Mouse (Mus musculus) neural tube, embryonic 12.5 days (tissue): ENCODE measurements at regions not wholly inside any gene's neighbourhood (a gene's known extent, or its start where the extent isn't known, plus 50 kb on each side); places are given as distances from the start of the nearest gene placed in this dataset.
"Not testable (repeated sequence)": the region's sequence is repeated elsewhere in the genome, so short reads cannot be mapped to it uniquely, and the experiment has no call there.

Experiments used
- ATAC-seq: fragments of 200-750 bp; cut with Nextera tagmentation; 2 replicates; pipeline ENCODE4 v1.8.0; 2017; ENCODE audit warnings: low read depth, mild to moderate bottlenecking, moderate TSS enrichment, moderate library complexity; ENCODE audit not compliant: low FRiP score
- H3K27ac ChIP-seq: fragments of 300-500 bp; sonication (generic); 2 replicates; pipeline ENCODE4 v1.5.1; 2016
- H3K27me3 ChIP-seq: fragments of 300-500 bp; sonication (generic); replicated peaks from 2 replicates; pipeline ENCODE4 v1.6.1; 2016; ENCODE audit warnings: mild to moderate bottlenecking
- H3K36me3 ChIP-seq: fragments of 300-500 bp; sonication (generic); 2 replicates; pipeline ENCODE4 v1.6.1; 2016; ENCODE audit warnings: mild to moderate bottlenecking
- H3K4me1 ChIP-seq: fragments of 300-500 bp; sonication (generic); 2 replicates; pipeline ENCODE4 v1.6.1; 2016
- H3K4me2 ChIP-seq: fragments of 300-500 bp; sonication (generic); replicated peaks from 2 replicates; pipeline ENCODE4 v1.6.1; 2016; ENCODE audit warnings: mild to moderate bottlenecking
- H3K4me3 ChIP-seq: fragments of 300-500 bp; sonication (generic); 2 replicates; pipeline ENCODE4 v1.5.1; 2016
- H3K9ac ChIP-seq: fragments of 300-500 bp; sonication (generic); 2 replicates; pipeline ENCODE4 v1.6.1; 2016; ENCODE audit warnings: mild to moderate bottlenecking
- H3K9me3 ChIP-seq: fragments of 300-500 bp; sonication (generic); 2 replicates; pipeline ENCODE4 v1.6.1; 2016; ENCODE audit warnings: mild to moderate bottlenecking
- WGBS: fragments of 180-500 bp; shearing (Covaris S2); methylation state at CpG from one replicate; pipeline ENCODE4 v1.1.7; 2016; 5-methylcytosine and 5-hydroxymethylcytosine counted together

DNA sequence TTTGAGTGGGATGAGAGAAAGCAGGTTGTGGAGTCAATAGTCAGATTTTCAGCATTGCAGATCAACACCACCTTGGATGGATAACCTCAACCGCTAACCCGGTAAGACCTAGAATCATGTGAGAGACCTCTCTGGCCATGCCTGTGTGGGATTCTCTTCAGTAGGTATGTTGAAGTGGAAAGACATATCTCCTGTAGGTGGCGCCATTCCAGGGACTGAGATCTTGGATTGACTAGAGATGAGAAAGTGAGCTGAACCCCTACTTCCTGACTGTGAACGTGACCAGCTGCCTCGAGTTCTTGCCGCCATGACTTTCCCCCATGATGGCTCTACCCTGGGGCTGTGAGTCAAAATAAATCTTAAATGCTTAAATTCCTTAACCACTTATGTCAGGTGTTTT, 102.7 kb downstream of the Eva1a start:
- H3K4me3 ChIP-seq = no peak overlapping the region
- no peak overlapping the region for H3K4me2 ChIP-seq
- WGBS = 84% methylated on average over 6 of the region's 6 CpGs
- H3K9me3 ChIP-seq = no peaks in the 10 kb centered on the region
- H3K4me1 ChIP-seq = no peaks in the 10 kb centered on the region
- no peaks in the 10 kb centered on the region for H3K36me3 ChIP-seq
- no peaks in the 10 kb centered on the region for H3K27me3 ChIP-seq
- ATAC-seq = no peak
- no peak overlapping the region for H3K9ac ChIP-seq
- no peak overlapping the region for H3K27ac ChIP-seq

DNA sequence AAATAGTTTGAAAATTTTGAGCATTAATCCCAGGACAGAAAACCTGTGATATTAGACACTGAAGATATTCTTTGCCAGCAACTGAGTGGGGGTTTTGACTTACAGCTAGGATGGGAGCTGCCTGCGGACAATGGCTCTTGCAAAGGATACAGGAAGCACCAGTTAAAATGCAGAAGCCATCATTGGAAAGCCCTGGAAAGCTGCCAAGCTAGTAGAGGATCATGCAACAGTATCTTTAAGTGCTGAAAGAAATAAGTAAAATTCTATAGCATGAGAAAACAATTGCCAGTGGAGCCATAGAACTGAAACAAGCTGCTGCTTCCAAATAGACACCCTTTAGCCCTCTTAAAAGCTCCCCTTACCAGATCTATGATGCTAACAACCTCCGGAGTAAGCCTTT, 109.2 kb downstream of the Eva1a start:
- H3K4me2 ChIP-seq = no peak overlapping the region
- no peak for ATAC-seq
- H3K36me3 ChIP-seq = no peaks in the 10 kb centered on the region
- H3K4me1 ChIP-seq = no peaks in the 10 kb centered on the region
- H3K4me3 ChIP-seq = no peak overlapping the region
- 87% methylated on average over 2 of the region's 2 CpGs for WGBS
- H3K9me3 ChIP-seq = no peaks in the 10 kb centered on the region
- H3K9ac ChIP-seq = no peak overlapping the region
- H3K27ac ChIP-seq = no peak overlapping the region
- H3K27me3 ChIP-seq = no peaks in the 10 kb centered on the region

DNA sequence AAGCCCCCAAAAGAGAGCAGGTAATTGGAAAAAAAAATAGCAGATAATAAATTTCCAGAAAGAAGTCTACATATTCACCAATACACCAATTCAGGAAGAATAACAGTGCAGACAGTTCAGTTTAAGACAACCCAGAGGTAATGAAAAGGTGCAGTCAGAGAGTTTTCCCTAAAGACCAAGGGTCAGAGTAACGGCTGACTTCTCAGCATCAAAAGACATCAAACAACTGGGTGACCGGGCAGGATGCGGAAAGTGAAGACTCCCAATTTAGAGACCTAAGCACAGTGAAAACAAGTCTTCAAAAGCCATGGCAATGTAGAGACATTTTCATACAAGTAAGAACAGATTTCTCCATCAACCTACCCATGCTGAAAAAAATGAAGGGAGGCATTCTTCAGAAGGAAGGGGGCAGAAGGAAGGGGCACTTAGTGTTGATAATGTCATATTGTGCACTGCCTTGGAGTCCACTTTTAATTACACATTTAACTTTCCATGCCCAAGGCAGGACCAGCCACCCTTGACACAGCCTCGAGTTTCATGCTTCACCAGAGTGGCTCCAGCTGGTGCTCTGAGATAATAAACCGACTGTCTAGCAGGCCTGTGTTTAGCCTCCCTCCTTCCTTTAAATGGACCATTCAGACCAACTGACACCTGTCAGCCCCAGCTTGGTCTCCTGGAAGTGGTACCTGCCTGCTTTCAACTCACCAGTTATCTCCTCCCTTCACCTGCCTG, 129.7 kb downstream of the Eva1a start:
- H3K9ac ChIP-seq = no peak overlapping the region
- no peaks in the 10 kb centered on the region for H3K4me1 ChIP-seq
- no peak overlapping the region for H3K27ac ChIP-seq
- no peaks in the 10 kb centered on the region for H3K36me3 ChIP-seq
- no peak for ATAC-seq
- 66% methylated on average over 5 of the region's 5 CpGs for WGBS
- H3K27me3 ChIP-seq = no peaks in the 10 kb centered on the region
- H3K9me3 ChIP-seq = no peaks in the 10 kb centered on the region
- H3K4me3 ChIP-seq = no peak overlapping the region
- H3K4me2 ChIP-seq = no peak overlapping the region

DNA sequence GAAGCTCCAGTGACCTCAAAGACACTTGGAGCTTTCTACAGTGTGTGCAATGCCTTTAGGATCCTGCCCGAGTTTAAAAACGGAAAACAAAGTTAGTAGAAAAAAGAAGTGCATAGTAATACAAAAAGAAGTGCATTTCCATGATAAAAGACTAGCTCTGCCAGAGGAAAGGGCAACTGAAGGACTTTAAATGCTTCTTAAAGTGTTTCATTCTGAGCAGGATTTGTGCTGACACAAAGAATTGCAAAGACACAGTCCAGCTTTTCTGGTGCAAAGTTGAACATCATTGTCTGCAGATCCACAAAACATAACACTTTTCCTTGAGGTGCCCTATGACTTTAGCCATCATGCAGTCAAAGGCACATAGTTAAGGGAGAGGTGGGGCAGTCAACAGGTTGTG, 134.1 kb downstream of the Eva1a start:
- Histone ChIP-seq H3K27ac (no peak overlapping the region), H3K4me1 (no peaks in the 10 kb centered on the region), H3K4me3 (no peak overlapping the region), H3K9me3 (0 out of 2 replicates have a peak, but pooled peaks cover 3% of the 10 kb centered on the region), H3K9ac (no peak overlapping the region), H3K27me3 (no peaks in the 10 kb centered on the region), H3K36me3 (no peaks in the 10 kb centered on the region), H3K4me2 (no peak overlapping the region)
- ATAC-seq = no peak
- 31% methylated on average over 2 of the region's 2 CpGs for WGBS

DNA sequence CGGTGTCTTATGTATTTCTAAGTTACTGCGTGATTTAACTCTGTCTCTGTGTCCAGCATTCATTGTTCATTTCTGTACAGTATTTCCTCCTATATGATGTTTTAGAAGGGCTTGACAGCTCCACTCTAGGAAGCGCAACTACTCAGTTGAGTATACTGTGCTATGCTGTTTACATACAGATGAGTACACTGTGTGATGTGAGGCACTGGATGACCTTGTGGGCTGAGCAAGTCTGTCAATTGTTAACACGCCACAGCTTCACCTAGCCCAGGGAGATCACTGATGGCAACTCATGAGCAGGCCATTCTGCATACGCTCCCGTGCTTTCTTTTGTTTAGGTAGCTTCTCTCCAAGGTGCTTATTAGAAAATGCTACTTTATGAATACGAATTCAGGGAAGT, 159.3 kb downstream of the Eva1a start:
- H3K36me3 ChIP-seq = no peaks in the 10 kb centered on the region
- no peak overlapping the region for H3K4me2 ChIP-seq
- H3K9me3 ChIP-seq = no peaks in the 10 kb centered on the region
- WGBS = 92% methylated on average over 7 of the region's 7 CpGs
- no peak overlapping the region for H3K9ac ChIP-seq
- H3K4me3 ChIP-seq = no peak overlapping the region
- ATAC-seq = no peak
- no peaks in the 10 kb centered on the region for H3K27me3 ChIP-seq
- no peaks in the 10 kb centered on the region for H3K4me1 ChIP-seq
- H3K27ac ChIP-seq = no peak overlapping the region

DNA sequence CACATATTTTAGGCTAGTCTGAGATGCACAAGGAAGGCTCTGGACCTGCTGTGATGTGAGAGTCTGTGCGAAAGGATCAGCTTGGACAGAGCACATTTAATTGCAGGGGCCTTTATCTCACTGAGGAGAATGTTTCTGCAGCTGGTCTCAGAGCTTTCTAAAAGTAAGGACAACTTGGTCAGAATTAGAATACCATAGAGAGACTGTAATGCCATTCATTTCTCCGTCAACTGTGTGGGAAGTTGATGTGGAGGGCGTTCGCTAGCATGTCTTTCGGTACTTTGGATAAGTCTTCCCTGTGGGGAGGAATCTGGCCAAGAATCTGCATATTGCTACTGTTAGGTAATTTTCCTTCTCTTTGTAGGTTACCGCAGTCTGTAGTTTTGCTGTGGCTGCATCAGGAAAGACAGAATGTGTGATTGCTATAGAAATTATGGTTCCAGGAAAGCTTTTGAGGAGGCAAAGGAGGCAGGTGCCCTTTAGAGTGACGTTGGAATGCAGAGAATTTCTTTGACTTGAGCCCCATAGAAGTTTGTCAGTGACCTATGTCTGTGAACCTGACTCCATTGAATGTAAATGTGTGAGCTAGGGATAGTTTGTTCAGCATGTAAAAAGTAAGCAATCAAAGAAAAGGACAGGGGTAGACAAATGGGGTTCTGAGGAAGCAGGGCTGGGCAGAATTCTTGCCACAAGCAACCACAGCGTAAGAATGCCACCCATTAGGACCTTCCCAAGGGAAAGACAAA, 164.2 kb downstream of the Eva1a start:
- Histone ChIP-seq H3K27me3 (no peaks in the 10 kb centered on the region), H3K4me3 (no peak overlapping the region), H3K9me3 (no peaks in the 10 kb centered on the region), H3K27ac (no peak overlapping the region), H3K4me1 (no peaks in the 10 kb centered on the region), H3K9ac (no peak overlapping the region), H3K36me3 (no peaks in the 10 kb centered on the region), H3K4me2 (no peak overlapping the region)
- no peak for ATAC-seq
- WGBS = 81% methylated on average over 8 of the region's 8 CpGs

DNA sequence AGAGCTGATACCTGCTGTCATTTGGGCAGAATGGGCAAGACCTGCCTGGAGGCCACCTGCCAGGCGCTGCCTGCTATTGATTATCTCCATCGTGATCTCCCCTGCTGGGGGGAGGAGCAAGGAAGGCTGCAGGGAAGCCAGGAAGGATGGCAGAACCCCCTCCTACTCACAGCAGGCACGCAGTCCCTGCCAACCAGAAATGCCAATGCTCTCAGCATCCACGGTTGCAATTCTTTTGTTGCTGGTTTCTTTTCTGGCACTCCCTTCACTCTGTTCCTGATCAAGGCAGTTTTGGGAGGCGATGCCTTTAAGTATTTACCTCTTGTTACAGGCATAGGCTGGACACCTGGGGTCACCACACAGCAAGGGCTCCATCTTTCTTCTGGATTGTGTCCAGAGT, 164.3 kb upstream of the Tacr1 start:
- Histone ChIP-seq H3K9ac (no peak overlapping the region), H3K4me2 (no peak overlapping the region), H3K4me3 (no peak overlapping the region), H3K9me3 (no peaks in the 10 kb centered on the region), H3K27ac (no peak overlapping the region), H3K36me3 (no peaks in the 10 kb centered on the region), H3K27me3 (no peaks in the 10 kb centered on the region), H3K4me1 (no peaks in the 10 kb centered on the region)
- 27% methylated on average over 5 of the region's 5 CpGs for WGBS
- ATAC-seq = no peak

DNA sequence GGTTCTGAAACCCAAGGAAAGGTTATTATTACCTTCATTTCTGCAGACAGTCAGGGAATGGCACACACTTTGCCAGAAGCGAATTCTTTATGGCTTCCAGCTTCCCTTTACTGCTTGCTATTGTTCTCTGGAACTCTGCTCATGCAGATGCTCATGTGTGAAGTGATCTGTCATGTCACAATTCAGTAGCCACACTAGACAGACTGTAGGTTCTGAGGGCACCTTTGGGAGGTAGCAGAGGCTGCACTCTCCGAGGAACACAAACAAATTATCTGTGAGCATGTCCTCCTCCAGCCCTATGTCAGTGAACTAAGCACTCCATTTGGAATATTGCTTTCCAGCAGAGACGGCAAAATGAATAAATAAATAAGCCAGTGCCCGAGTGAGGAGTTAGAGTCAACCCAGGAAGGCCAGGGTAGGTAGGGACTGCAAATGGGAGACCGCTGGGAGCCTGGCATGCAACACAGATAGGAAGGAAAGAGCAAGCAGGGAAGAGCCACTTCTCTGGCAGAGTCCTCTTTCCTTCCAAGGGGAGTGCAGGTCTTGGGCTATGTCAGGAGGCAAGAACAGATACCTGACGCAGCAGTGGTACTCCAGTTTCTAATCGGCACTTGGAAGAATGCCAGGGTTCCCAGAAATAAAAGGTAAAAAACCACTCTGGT, 161.4 kb upstream of the Tacr1 start:
- no peak overlapping the region for H3K9ac ChIP-seq
- no peaks in the 10 kb centered on the region for H3K27me3 ChIP-seq
- H3K4me3 ChIP-seq = no peak overlapping the region
- ATAC-seq = 0 out of 2 replicates have a peak, but pooled peaks have one; percentile 25
- H3K9me3 ChIP-seq = no peaks in the 10 kb centered on the region
- H3K4me1 ChIP-seq = no peaks in the 10 kb centered on the region
- no peak overlapping the region for H3K27ac ChIP-seq
- no peak overlapping the region for H3K4me2 ChIP-seq
- WGBS = 67% methylated on average over 7 of the region's 7 CpGs
- H3K36me3 ChIP-seq = no peaks in the 10 kb centered on the region

DNA sequence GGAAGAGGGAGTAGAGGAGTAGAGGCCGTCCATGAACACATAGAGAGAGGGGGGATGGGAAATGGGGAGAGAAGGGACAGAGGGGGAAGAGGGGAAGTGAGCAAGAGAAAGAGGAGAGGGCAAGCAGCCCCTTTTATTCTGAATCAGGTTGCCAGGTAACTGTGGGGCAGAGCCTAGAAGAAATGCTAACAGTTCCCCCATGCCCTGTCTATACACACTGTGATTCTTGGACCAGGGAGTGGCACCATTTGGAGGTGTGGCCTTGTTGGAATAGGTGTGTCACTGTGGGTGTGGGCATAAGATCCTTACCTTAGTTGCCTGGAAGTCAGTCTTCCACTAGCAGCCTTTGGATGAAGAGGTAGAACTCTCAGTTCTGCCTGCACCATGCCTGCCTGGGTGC, 154.5 kb upstream of the Tacr1 start:
- H3K4me3 ChIP-seq, H3K27ac ChIP-seq, H3K9ac ChIP-seq, H3K27me3 ChIP-seq, H3K9me3 ChIP-seq, H3K4me2 ChIP-seq, ATAC-seq, H3K36me3 ChIP-seq, H3K4me1 ChIP-seq: not testable (repeated sequence)
- WGBS = 86% methylated on average over 1 of the region's 1 CpGs

DNA sequence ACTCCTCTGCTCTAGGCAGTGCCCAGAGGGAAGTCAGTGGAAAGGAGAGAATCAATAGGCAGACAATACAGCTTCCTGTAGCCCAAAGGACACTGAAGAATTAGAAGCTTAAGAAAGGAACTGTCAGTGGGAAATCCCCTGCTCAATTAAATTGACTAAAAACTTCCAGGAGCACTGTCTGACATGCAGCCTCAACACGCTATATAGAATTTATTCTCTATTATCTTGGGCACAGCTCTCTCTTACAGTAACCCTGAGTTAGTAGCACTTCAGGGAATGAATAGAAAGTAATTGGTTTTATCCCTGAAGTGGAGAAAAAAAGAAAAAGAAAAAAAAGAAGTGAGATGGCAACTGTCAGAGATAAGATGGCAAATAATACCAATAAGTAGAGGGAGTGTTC, 117.6 kb upstream of the Tacr1 start:
- Histone ChIP-seq H3K9ac (no peak overlapping the region), H3K36me3 (no peaks in the 10 kb centered on the region), H3K9me3 (no peaks in the 10 kb centered on the region), H3K27ac (no peak overlapping the region), H3K27me3 (no peaks in the 10 kb centered on the region), H3K4me3 (no peak overlapping the region), H3K4me1 (no peaks in the 10 kb centered on the region), H3K4me2 (no peak overlapping the region)
- no peak for ATAC-seq
- 77% methylated on average over 1 of the region's 1 CpGs for WGBS

DNA sequence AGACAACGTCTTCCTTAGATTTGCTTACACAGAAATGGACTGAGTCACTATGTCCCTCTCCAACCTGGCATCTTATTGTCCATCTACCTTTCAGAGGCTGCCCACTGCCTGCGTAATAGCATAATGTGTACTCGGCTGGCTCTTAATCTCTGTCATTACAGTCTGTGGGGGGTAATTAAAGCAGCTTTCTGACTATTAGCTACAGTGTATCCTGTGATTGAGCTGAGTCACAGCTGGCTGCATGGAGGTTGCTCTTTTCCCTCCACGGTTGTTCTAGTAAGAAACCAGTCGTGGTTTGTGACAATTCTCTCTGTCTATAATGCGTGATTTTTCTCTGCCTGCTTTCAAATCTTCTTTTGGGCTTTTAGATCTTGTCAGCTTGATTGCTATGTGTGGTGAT, 116.9 kb upstream of the Tacr1 start:
- no peaks in the 10 kb centered on the region for H3K36me3 ChIP-seq
- no peaks in the 10 kb centered on the region for H3K9me3 ChIP-seq
- peak; percentile 65 for ATAC-seq
- 48% methylated on average over 6 of the region's 6 CpGs for WGBS
- no peak overlapping the region for H3K9ac ChIP-seq
- no peaks in the 10 kb centered on the region for H3K4me1 ChIP-seq
- H3K27ac ChIP-seq = no peak overlapping the region
- H3K4me2 ChIP-seq = no peak overlapping the region
- H3K4me3 ChIP-seq = no peak overlapping the region
- no peaks in the 10 kb centered on the region for H3K27me3 ChIP-seq

DNA sequence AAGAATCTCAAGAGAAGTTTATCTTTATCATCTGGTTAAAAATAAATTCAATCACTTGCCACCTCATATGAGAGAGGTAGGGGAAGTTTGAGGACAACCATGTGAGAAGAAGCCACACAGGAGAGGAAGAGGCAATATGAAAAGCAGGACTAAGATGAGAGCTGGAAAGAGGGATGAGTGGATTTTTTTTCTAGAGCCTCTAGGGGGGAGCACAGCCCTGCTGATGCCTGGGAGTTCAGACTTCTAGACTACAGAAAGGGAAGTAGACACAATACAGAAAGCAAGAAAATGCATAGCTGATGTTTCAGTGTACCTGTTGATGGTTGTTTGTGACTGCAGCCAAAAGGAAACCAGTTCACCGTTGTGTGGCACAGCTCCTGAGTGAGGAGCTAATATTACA, 108.6 kb upstream of the Tacr1 start:
- H3K9ac ChIP-seq = no peak overlapping the region
- no peak for ATAC-seq
- WGBS = 95% methylated on average over 1 of the region's 1 CpGs

More for the DNA sequence above, 108.6 kb upstream of the Tacr1 start:
- H3K27me3 ChIP-seq = no peaks in the 10 kb centered on the region
- H3K27ac ChIP-seq = no peak overlapping the region
- H3K36me3 ChIP-seq = no peaks in the 10 kb centered on the region
- no peaks in the 10 kb centered on the region for H3K4me1 ChIP-seq
- no peak overlapping the region for H3K4me3 ChIP-seq
- no peak overlapping the region for H3K4me2 ChIP-seq
- H3K9me3 ChIP-seq = no peaks in the 10 kb centered on the region
